Mouse (Mus musculus) fibroblast of lung, adult 2 months (primary cell): Measurements from ENCODE around the gene Washc4.

Source experiments
- DNase-seq: peaks from one replicate; pipeline ENCODE4 v3.0.0-alpha.2; 2011; ENCODE audit warnings: low read depth

Gene Washc4

GRCm38 (mm10) chr10:83600650-83601049 is 57.1 kb downstream of the Washc4 start:
- DNase-seq: no peak

- no peak for DNase-seq
Observed at GRCm38 (mm10) chr10:83603956-83604564, 60.5 kb downstream of the Washc4 start.

DNA sequence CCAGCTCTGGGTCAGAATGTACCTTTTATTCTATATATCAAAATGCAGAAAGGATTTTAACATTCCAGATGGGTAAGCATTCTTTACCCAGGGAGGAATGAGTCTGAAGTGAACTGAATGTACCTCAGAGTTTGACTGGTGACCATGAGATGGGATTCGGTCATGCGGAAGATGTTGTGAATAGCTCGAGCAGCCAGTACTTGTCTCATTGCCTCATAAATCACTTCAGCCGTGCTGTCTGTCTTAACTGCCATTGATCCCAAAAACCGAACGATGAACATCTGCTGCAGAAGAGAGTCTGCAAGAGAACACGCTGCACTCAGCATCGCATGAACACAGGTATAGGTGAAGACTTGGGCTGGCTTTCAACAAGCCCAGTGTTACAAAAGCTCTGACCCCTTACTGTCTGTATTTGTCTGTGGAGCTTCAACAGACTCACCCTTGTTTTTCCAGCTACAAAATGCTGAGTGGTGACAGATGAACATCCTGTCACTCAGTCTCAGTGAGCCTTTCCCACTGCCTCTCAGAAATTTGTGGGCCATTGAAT is 62.2 kb downstream of the Washc4 start:
- DNase-seq: no peak

DNA sequence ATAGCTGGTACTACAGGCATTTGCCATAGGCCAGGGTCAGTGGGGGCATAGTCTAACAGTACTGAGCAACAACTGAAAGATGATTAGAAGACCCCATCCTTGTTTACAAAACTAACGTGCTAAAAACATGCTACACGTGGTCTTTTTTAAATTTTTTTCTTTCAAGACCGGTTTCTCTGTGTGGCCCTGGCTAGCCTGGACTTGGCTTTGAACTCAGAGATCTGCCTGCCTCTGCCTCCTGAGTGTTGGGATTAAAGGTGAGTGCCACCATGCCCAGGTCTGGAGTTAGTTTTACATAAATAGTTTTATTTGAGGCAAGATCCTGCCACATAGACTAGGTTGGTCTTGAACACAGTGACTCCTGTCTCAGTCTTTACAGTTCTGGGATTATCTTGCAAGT is 63.6 kb downstream of the Washc4 start:
- DNase-seq: no peak

GRCm38 (mm10) chr10:83608596-83608995 is 65.0 kb downstream of the Washc4 start:
- no peak for DNase-seq

DNA sequence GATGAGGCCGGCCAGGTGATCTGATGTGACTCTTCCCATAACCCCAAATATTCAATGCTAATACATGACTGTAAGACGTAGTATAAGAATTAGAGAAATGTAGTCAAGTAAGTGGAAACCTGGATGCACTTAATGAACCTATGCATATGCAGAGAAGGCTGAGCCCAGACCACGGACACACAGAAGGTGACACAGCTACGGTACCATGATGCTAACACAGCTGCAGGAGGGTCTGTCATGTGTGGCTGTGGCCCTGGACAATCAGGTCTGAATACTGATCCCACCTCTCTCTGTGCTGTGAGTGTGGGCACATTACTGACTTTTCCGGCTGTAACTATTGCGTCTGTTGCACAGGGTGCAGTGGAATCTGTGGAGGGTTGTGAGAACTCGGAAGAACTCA is 67.0 kb downstream of the Washc4 start:
- no peak for DNase-seq

GRCm38 (mm10) chr10:83611863-83612262 is 68.3 kb downstream of the Washc4 start:
- DNase-seq: no peak

GRCm38 (mm10) chr10:83612648-83613215 is 69.2 kb downstream of the Washc4 start:
- DNase-seq: no peak

DNA sequence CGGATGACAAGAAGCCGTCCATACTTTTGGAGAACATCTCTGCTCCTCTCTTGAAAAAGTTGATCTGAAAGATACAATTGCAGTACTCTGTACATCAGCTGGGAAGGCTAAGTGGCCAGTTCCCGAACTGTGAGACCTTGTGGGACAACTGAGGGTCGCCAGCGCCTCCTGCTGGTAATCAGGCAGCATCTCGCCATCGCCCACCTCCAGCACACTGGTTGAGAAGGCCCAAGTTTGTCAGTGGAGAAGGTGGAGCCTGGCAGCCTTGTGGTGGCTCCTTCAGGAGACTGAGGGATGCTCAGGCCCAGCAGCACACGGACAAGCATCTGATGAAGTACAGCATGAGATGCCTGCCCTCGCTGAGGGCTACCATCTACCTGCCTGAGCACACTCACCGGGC is 73.8 kb downstream of the Washc4 start:
- DNase-seq: no peak

- no peak for DNase-seq
Observed at GRCm38 (mm10) chr10:83618819-83619440, 75.4 kb downstream of the Washc4 start.

DNA sequence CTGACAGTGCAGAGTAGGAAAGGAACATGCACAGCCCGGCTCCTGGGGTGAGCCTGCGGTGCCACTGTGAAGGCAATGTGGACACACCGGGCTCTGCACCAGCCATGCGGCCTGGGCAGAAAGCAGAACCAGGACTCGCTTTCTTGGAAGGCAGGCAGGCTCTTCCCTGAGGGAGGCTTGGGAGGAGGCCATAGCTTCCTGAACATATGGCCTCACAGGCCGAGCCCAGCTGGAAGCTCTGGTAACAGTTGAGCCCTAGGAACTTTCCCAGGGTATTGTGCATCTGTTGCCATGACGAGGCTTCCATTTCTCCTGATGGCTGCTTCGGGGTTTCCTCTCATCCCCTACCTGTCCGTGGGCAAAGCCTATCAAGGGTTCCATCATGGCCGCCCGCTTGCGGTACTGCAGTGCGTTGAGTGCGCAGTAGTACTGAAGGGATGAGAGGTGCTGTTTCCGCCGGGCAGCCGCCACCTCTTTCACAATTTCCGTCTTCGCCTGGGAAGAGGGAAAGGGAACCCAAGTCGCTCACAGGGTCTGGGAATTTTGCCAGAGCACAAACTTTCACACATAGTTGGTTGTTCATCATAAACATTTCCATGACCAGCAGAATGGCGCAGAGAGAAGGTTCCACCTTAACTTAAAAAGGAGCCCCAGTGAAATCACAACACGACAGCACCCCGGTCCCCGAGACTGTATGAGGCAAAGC is 77.0 kb downstream of the Washc4 start:
- DNase-seq: no peak

DNA sequence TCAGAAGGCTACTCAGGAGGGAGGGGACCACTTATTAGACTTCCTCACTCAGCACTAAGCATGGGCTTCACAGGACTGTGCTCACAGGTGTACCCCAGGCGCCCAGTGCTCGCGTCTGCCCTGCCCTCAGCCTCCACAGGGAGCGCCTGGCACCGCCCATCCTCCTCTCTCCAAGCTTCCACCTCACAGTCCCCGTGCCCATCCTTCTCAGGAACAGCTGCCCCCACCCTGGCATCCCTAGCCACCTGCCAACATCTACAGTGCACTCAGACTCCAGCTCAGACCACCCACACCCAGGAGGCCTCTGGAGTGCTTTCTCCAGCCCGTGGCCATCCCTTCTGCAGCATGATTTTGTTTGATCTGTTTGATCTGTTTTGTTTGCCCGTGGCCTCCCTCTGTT is 80.5 kb downstream of the Washc4 start:
- no peak for DNase-seq

DNA sequence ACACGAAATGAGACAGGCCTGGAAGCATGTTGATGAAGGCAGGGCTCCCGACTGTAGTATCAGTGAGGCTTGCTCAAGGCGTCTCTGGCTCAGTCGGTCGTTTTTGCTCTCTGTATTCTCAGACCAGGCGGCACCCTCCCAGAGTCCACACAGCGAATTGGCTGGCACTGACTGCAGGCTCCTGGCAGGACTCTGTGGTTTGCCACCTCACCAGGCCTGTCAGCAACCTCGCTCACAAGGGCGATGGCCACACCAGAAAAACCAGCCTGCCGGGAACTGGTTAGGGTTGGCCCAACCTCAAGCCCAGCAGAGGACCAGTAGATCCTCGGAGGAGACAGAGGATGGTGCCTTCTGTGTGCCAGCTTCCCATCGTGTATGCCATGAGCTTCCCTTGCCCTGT is 81.3 kb downstream of the Washc4 start:
- peak; percentile 37 for DNase-seq

GRCm38 (mm10) chr10:83627113-83627687 is 83.6 kb downstream of the Washc4 start:
- DNase-seq: no peak

DNA sequence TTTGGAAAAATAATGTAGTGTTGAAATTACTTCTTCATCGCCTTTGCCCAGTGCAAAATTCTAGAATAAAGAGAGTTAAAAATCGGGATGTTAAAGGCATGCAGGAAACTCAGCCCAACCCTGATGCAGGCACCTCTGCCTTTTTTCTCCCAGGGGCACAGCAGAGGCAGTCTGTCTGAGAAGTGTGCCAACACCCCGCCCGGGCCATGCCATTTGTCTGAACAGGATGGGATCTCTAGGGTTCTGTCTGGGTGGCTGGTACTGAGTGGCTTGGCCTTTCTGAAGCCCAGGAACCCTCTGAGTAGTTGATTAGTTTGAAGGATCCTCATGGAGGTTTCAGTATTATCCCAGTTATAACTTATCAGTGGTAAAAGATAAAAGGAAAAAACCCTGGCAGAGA is 84.7 kb downstream of the Washc4 start:
- DNase-seq: no peak

DNA sequence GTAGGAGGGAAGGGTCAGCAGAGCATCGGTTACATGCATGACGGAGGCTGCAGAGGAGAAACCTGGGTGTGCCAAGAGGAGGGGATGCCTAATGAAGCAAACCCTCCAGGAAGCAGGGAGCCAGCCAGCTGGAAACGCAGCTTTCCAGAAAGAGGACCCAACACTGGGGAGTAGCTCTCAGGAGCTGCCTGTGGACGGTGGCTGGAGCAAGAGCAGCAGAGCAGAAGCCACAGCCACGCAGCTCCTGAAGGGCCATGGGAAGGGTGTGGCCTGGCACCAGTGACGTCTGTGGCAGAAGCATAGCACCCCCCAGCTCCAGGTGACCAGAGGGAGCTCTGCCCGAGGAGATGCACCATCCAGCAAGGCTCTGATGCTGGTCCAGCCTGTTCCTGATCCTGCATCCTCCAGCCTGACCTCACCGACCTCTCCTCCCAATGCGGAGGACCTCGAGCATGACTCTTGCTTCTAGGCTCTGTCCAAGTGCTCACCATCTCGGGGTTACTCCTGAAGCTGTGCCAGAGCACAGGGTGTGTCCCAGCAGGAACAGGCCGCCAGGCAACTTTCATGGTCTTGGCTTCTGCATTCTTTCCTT is 85.7 kb downstream of the Washc4 start:
- DNase-seq: no peak

GRCm38 (mm10) chr10:83629878-83630277 is 86.3 kb downstream of the Washc4 start:
- no peak for DNase-seq

DNA sequence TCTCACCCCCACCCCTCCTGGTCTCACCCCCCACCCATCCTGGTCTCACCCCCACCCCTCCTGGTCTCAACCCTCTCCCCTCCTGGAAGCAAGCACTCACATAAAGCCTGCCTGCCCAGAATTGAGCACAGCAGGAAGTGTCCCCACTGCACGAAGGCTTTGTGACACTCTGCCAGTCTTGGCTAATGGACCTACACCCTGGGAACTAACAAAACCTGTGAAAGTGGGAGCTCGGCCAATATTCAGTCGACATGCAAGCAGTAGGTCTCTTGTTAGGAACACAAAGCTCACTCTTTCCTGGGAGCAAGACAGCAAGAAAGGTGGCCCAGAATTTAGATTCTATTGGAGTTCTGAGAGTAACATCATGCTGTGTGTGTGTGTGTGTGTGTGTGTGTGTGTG is 87.3 kb downstream of the Washc4 start:
- no peak for DNase-seq

DNA sequence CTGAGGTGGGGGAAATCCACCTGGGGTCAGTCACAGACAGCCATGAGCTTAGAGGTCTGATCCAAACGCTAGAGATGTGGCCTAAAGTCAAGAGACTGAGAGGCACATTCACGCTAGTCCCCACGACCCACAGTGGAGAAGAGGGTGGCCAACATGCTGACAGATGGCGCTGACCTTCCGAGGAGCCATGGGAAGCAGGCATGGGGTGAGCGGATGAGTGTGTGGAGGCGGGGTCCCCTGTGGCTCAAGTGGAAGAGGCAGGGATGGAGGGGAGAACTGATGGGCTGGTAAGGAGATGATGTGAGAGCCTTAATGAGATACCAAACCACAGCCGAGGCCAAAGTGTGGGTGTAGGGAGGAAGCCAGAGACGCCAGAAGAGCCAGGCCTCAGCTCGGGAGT is 88.2 kb downstream of the Washc4 start:
- no peak for DNase-seq

GRCm38 (mm10) chr10:83632806-83633374 is 89.3 kb downstream of the Washc4 start:
- DNase-seq: no peak

- DNase-seq: no peak
Observed at GRCm38 (mm10) chr10:83634461-83634860, 90.9 kb downstream of the Washc4 start.

GRCm38 (mm10) chr10:83636191-83636590 is 92.6 kb downstream of the Washc4 start:
- no peak for DNase-seq
